Mouse (Mus musculus): Measurements from ENCODE around the gene Primpol. TPM values are rescaled to one million over a fixed set of nuclear protein-coding genes. Genes with fewer than 3 reads are reported as not detected.

The Primpol gene
- polyA plus RNA-seq, 1 experiment from 2014 or later, result 4.2 TPM

GRCm38 (mm10) chr8:46599314-46599904, 17.6 kb downstream of the Primpol start:
- 0 out of 2 replicates have a peak, but pooled peaks cover 6% of the 10 kb centered on the region for H3K4me1 ChIP-seq (ENCODE audit: insufficient read depth)
- WGBS (ENCODE audit: insufficient replicate concordance), result 62% methylated on average over 7 of the region's 7 CpGs

GRCm38 (mm10) chr8:46598753-46599152, 18.3 kb downstream of the Primpol start:
- Histone ChIP-seq H3K9me3 (ENCODE audit: low read length) (no peaks in the 10 kb centered on the region), H3K36me3 (replicated peaks; ENCODE audit: insufficient read depth, low read length) (no peaks in the 10 kb centered on the region; the same call in 1 of the 2 replicates), H3K27me3 (ENCODE audit: insufficient read depth, low read length) (no peaks in the 10 kb centered on the region), H3K4me2 (ENCODE audit: low read depth, low read length) (no peak overlapping the region), H3K4me1 (ENCODE audit: insufficient read depth) (0 out of 2 replicates have a peak, but pooled peaks cover 6% of the 10 kb centered on the region), H3K9ac (replicated peaks) (no peak overlapping the region), H3K27ac (ENCODE audit: low read depth) (no peak overlapping the region), H3K4me3 (ENCODE audit: low read depth, low read length) (no peak overlapping the region)
- 75% methylated on average over 5 of the region's 5 CpGs for WGBS (ENCODE audit: insufficient replicate concordance)
- TF ChIP-seq EP300 (IDR thresholded peaks at IDR 0.05; ENCODE audit: low read depth), result no peak
- no peak for TF ChIP-seq CTCF (IDR thresholded peaks at IDR 0.05; ENCODE audit: low read depth)
- DNase-seq, result no peak
- ATAC-seq, result no peak

More at GRCm38 (mm10) chr8:46599314-46599904, 17.6 kb downstream of the Primpol start:
- Histone ChIP-seq H3K4me3 (ENCODE audit: low read depth, low read length) (no peak overlapping the region), H3K4me2 (ENCODE audit: low read depth, low read length) (no peak overlapping the region), H3K36me3 (replicated peaks; ENCODE audit: insufficient read depth, low read length) (no peaks in the 10 kb centered on the region; the same call in 1 of the 2 replicates), H3K9ac (replicated peaks) (no peak overlapping the region), H3K27ac (ENCODE audit: low read depth) (no peak overlapping the region), H3K27me3 (ENCODE audit: insufficient read depth, low read length) (no peaks in the 10 kb centered on the region), H3K9me3 (ENCODE audit: low read length) (no peaks in the 10 kb centered on the region)
- no peak for DNase-seq
- ATAC-seq, result no peak
- TF ChIP-seq EP300 (IDR thresholded peaks at IDR 0.05; ENCODE audit: low read depth) (no peak), CTCF (IDR thresholded peaks at IDR 0.05; ENCODE audit: low read depth) (no peak)

GRCm38 (mm10) chr8:46598114-46598513, 18.9 kb downstream of the Primpol start:
- TF ChIP-seq EP300 (IDR thresholded peaks at IDR 0.05; ENCODE audit: low read depth) (no peak), CTCF (IDR thresholded peaks at IDR 0.05; ENCODE audit: low read depth) (no peak)
- no peak for DNase-seq
- 66% methylated on average over 2 of the region's 2 CpGs for WGBS (ENCODE audit: insufficient replicate concordance)
- Histone ChIP-seq H3K27ac (ENCODE audit: low read depth) (no peak overlapping the region), H3K4me3 (ENCODE audit: low read depth, low read length) (no peak overlapping the region), H3K4me2 (ENCODE audit: low read depth, low read length) (no peak overlapping the region), H3K4me1 (ENCODE audit: insufficient read depth) (0 out of 2 replicates have a peak, but pooled peaks cover 6% of the 10 kb centered on the region), H3K36me3 (replicated peaks; ENCODE audit: insufficient read depth, low read length) (peaks cover 1% of the 10 kb centered on the region), H3K9me3 (ENCODE audit: low read length) (no peaks in the 10 kb centered on the region), H3K9ac (replicated peaks) (no peak overlapping the region), H3K27me3 (ENCODE audit: insufficient read depth, low read length) (no peaks in the 10 kb centered on the region)
- no peak for ATAC-seq

GRCm38 (mm10) chr8:46597411-46597810, 19.6 kb downstream of the Primpol start:
- H3K36me3 ChIP-seq (replicated peaks; ENCODE audit: insufficient read depth, low read length), result peaks cover 4% of the 10 kb centered on the region
- peak overlapping the region; percentile 39; the same call in 1 of the 2 replicates for H3K27ac ChIP-seq (ENCODE audit: low read depth)
- TF ChIP-seq EP300 (IDR thresholded peaks at IDR 0.05; ENCODE audit: low read depth) (no peak), CTCF (IDR thresholded peaks at IDR 0.05; ENCODE audit: low read depth) (no peak)
- 0 out of 2 replicates have a peak, but pooled peaks cover 6% of the 10 kb centered on the region for H3K4me1 ChIP-seq (ENCODE audit: insufficient read depth)
- WGBS (ENCODE audit: insufficient replicate concordance), result 63% methylated on average over 2 of the region's 2 CpGs
- H3K4me2 ChIP-seq (ENCODE audit: low read depth, low read length), result no peak overlapping the region
- H3K27me3 ChIP-seq (ENCODE audit: insufficient read depth, low read length), result no peaks in the 10 kb centered on the region
- no peak for DNase-seq
- H3K9me3 ChIP-seq (ENCODE audit: low read length), result no peaks in the 10 kb centered on the region
- ATAC-seq, result no peak
- no peak overlapping the region for H3K9ac ChIP-seq (replicated peaks)
- no peak overlapping the region for H3K4me3 ChIP-seq (ENCODE audit: low read depth, low read length)

- ATAC-seq (no peak), DNase-seq (no peak)
- Histone ChIP-seq H3K27ac (ENCODE audit: low read depth) (no peak overlapping the region), H3K4me1 (ENCODE audit: insufficient read depth) (0 out of 2 replicates have a peak, but pooled peaks cover 6% of the 10 kb centered on the region), H3K4me3 (ENCODE audit: low read depth, low read length) (no peak overlapping the region), H3K27me3 (ENCODE audit: insufficient read depth, low read length) (no peaks in the 10 kb centered on the region), H3K9me3 (ENCODE audit: low read length) (no peaks in the 10 kb centered on the region), H3K4me2 (ENCODE audit: low read depth, low read length) (no peak overlapping the region), H3K36me3 (replicated peaks; ENCODE audit: insufficient read depth, low read length) (peaks cover 4% of the 10 kb centered on the region), H3K9ac (replicated peaks) (no peak overlapping the region)
- 78% methylated on average over 2 of the region's 2 CpGs for WGBS (ENCODE audit: insufficient replicate concordance)
- TF ChIP-seq CTCF (IDR thresholded peaks at IDR 0.05; ENCODE audit: low read depth) (no peak), EP300 (IDR thresholded peaks at IDR 0.05; ENCODE audit: low read depth) (no peak)
Measured at GRCm38 (mm10) chr8:46596530-46596929, 20.5 kb downstream of the Primpol start.

- ATAC-seq (peak; percentile 63), DNase-seq (peak; percentile 27)
- H3K27ac ChIP-seq (ENCODE audit: low read depth), result peak overlapping the region; percentile 59
- peaks cover 4% of the 10 kb centered on the region for H3K36me3 ChIP-seq (replicated peaks; ENCODE audit: insufficient read depth, low read length)
- 0 out of 2 replicates have a peak, but pooled peaks cover 6% of the 10 kb centered on the region for H3K4me1 ChIP-seq (ENCODE audit: insufficient read depth)
- no peak overlapping the region for H3K4me2 ChIP-seq (ENCODE audit: low read depth, low read length)
- H3K4me3 ChIP-seq (ENCODE audit: low read depth, low read length), result no peak overlapping the region
- no peak for TF ChIP-seq EP300 (IDR thresholded peaks at IDR 0.05; ENCODE audit: low read depth)
- TF ChIP-seq CTCF (IDR thresholded peaks at IDR 0.05; ENCODE audit: low read depth), result no peak
- WGBS (ENCODE audit: insufficient replicate concordance), result 40% methylated on average over 2 of the region's 2 CpGs
- H3K9me3 ChIP-seq (ENCODE audit: low read length), result no peaks in the 10 kb centered on the region
- no peak overlapping the region for H3K9ac ChIP-seq (replicated peaks)
- H3K27me3 ChIP-seq (ENCODE audit: insufficient read depth, low read length), result no peaks in the 10 kb centered on the region
Measured at GRCm38 (mm10) chr8:46595593-46595992, 21.4 kb downstream of the Primpol start.
